Mouse (Mus musculus) right cerebral cortex, postnatal 4 days (tissue): ENCODE measurements around the gene Tor3a.
A peak's percentile ranks its signal among the peaks of the same experiment; 100 is the strongest.

Experiments
- DNase-seq: peaks from one replicate; pipeline ENCODE4 v3.0.0-alpha.2; 2022

Gene Tor3a

GRCm38 (mm10) chr1:156630965-156631364, 43.2 kb downstream of the Tor3a start:
- DNase-seq, result peak; percentile 30

GRCm38 (mm10) chr1:156629984-156630383, 44.2 kb downstream of the Tor3a start:
- no peak for DNase-seq

- no peak for DNase-seq
Measured at GRCm38 (mm10) chr1:156626729-156627128, 47.4 kb downstream of the Tor3a start.

- no peak for DNase-seq
Measured at GRCm38 (mm10) chr1:156624231-156624630, 49.9 kb downstream of the Tor3a start.

- DNase-seq, result no peak
Measured at GRCm38 (mm10) chr1:156620951-156621350, 53.2 kb downstream of the Tor3a start.

GRCm38 (mm10) chr1:156620292-156620909, 53.8 kb downstream of the Tor3a start:
- DNase-seq, result no peak

- DNase-seq, result no peak
Measured at GRCm38 (mm10) chr1:156617811-156618210, 56.3 kb downstream of the Tor3a start.

GRCm38 (mm10) chr1:156616989-156617598, 57.1 kb downstream of the Tor3a start:
- no peak for DNase-seq

GRCm38 (mm10) chr1:156615381-156616133, 58.6 kb downstream of the Tor3a start:
- no peak for DNase-seq

GRCm38 (mm10) chr1:156614710-156615109, 59.4 kb downstream of the Tor3a start:
- DNase-seq, result no peak

GRCm38 (mm10) chr1:156613855-156614530, 60.2 kb downstream of the Tor3a start:
- DNase-seq, result no peak

- DNase-seq, result no peak
Measured at GRCm38 (mm10) chr1:156610257-156610656, 63.9 kb downstream of the Tor3a start.

GRCm38 (mm10) chr1:156608496-156608895, 65.7 kb downstream of the Tor3a start:
- DNase-seq, result no peak

GRCm38 (mm10) chr1:156605940-156606339, 68.2 kb downstream of the Tor3a start:
- DNase-seq, result no peak

- DNase-seq, result no peak
Measured at GRCm38 (mm10) chr1:156605094-156605866, 68.9 kb downstream of the Tor3a start.
